Mouse (Mus musculus): Measurements from ENCODE around the gene Nek9. TPM values are rescaled to one million over a fixed set of nuclear protein-coding genes. Genes with fewer than 3 reads are reported as not detected.

Gene Nek9
- polyA plus RNA-seq, 1 experiment from 2014 or later = 6.9 TPM

- H3K27ac ChIP-seq (ENCODE audit: low read length) = peak overlapping the region; percentile 55
- H3K9me3 ChIP-seq (replicated peaks; ENCODE audit: control insufficient read depth, low read length) = no peaks in the 10 kb centered on the region
- H3K9ac ChIP-seq (ENCODE audit: low read depth, low read length) = 0 out of 2 replicates have a peak overlapping the region, but pooled peaks have one; percentile 11
- peak overlapping the region; percentile 73 for H3K4me2 ChIP-seq (ENCODE audit: low read depth, low read length)
- ATAC-seq (ENCODE audit: low read depth) = no peak
- no peaks in the 10 kb centered on the region for H3K27me3 ChIP-seq (ENCODE audit: control insufficient read depth, insufficient read depth, low read depth, low read length)
- peaks cover 11% of the 10 kb centered on the region for H3K36me3 ChIP-seq (ENCODE audit: control insufficient read depth, insufficient read depth)
- peak overlapping the region; percentile 88 for H3K4me3 ChIP-seq (ENCODE audit: low read depth, low read length)
- WGBS (ENCODE audit: insufficient replicate concordance) = 10% methylated on average over 4 of the region's 4 CpGs
- peaks cover 23% of the 10 kb centered on the region for H3K4me1 ChIP-seq (ENCODE audit: control insufficient read depth, low read depth, low read length)
Observed at GRCm38 (mm10) chr12:85339947-85340346, 785 bp upstream of the Nek9 start.

- Histone ChIP-seq H3K4me1 (ENCODE audit: control insufficient read depth, low read depth, low read length) (peaks cover 23% of the 10 kb centered on the region), H3K9me3 (replicated peaks; ENCODE audit: control insufficient read depth, low read length) (no peaks in the 10 kb centered on the region), H3K4me3 (ENCODE audit: low read depth, low read length) (peak overlapping the region; percentile 88), H3K27ac (ENCODE audit: low read length) (peak overlapping the region; percentile 91), H3K36me3 (ENCODE audit: control insufficient read depth, insufficient read depth) (peaks cover 12% of the 10 kb centered on the region), H3K9ac (ENCODE audit: low read depth, low read length) (peak overlapping the region; percentile 91), H3K4me2 (ENCODE audit: low read depth, low read length) (peak overlapping the region; percentile 73), H3K27me3 (ENCODE audit: control insufficient read depth, insufficient read depth, low read depth, low read length) (no peaks in the 10 kb centered on the region)
- peak; percentile 71 for ATAC-seq (ENCODE audit: low read depth)
- under 1% methylated on average over 42 of the region's 42 CpGs for WGBS (ENCODE audit: insufficient replicate concordance)
Observed at GRCm38 (mm10) chr12:85338815-85339214, 347 bp downstream of the Nek9 start.

- Histone ChIP-seq H3K27me3 (ENCODE audit: control insufficient read depth, insufficient read depth, low read depth, low read length) (no peaks in the 10 kb centered on the region), H3K4me1 (ENCODE audit: control insufficient read depth, low read depth, low read length) (peaks cover 23% of the 10 kb centered on the region), H3K36me3 (ENCODE audit: control insufficient read depth, insufficient read depth) (peaks cover 15% of the 10 kb centered on the region), H3K4me2 (ENCODE audit: low read depth, low read length) (peak overlapping the region; percentile 73), H3K9me3 (replicated peaks; ENCODE audit: control insufficient read depth, low read length) (no peaks in the 10 kb centered on the region), H3K9ac (ENCODE audit: low read depth, low read length) (peak overlapping the region; percentile 91; the same call in 1 of the 2 replicates), H3K27ac (ENCODE audit: low read length) (peak overlapping the region; percentile 53), H3K4me3 (ENCODE audit: low read depth, low read length) (peak overlapping the region; percentile 88)
- ATAC-seq (ENCODE audit: low read depth) = peak; percentile 35
- WGBS (ENCODE audit: insufficient replicate concordance) = 38% methylated on average over 6 of the region's 6 CpGs
Observed at GRCm38 (mm10) chr12:85337567-85338311, 1.4 kb downstream of the Nek9 start.

- 76% methylated on average over 7 of the region's 7 CpGs for WGBS (ENCODE audit: insufficient replicate concordance)
- Histone ChIP-seq H3K27ac (ENCODE audit: low read length) (no peak overlapping the region), H3K9ac (ENCODE audit: low read depth, low read length) (no peak overlapping the region), H3K4me2 (ENCODE audit: low read depth, low read length) (no peak overlapping the region), H3K27me3 (ENCODE audit: control insufficient read depth, insufficient read depth, low read depth, low read length) (no peaks in the 10 kb centered on the region), H3K9me3 (replicated peaks; ENCODE audit: control insufficient read depth, low read length) (no peaks in the 10 kb centered on the region), H3K4me1 (ENCODE audit: control insufficient read depth, low read depth, low read length) (no peaks in the 10 kb centered on the region; the same call in 1 of the 2 replicates), H3K4me3 (ENCODE audit: low read depth, low read length) (no peak overlapping the region), H3K36me3 (ENCODE audit: control insufficient read depth, insufficient read depth) (peaks cover 33% of the 10 kb centered on the region)
- peak; percentile 35; the same call in 1 of the 2 replicates for ATAC-seq (ENCODE audit: low read depth)
Observed at GRCm38 (mm10) chr12:85330153-85330552, 9.0 kb downstream of the Nek9 start.

GRCm38 (mm10) chr12:85308651-85309050 is 30.5 kb downstream of the Nek9 start:
- Histone ChIP-seq H3K9ac (ENCODE audit: low read depth, low read length) (no peak overlapping the region), H3K4me3 (ENCODE audit: low read depth, low read length) (no peak overlapping the region), H3K27me3 (ENCODE audit: control insufficient read depth, insufficient read depth, low read depth, low read length) (no peaks in the 10 kb centered on the region), H3K36me3 (ENCODE audit: control insufficient read depth, insufficient read depth) (peaks cover 37% of the 10 kb centered on the region), H3K4me2 (ENCODE audit: low read depth, low read length) (no peak overlapping the region), H3K9me3 (replicated peaks; ENCODE audit: control insufficient read depth, low read length) (no peaks in the 10 kb centered on the region), H3K4me1 (ENCODE audit: control insufficient read depth, low read depth, low read length) (peaks cover 3% of the 10 kb centered on the region), H3K27ac (ENCODE audit: low read length) (no peak overlapping the region)
- ATAC-seq (ENCODE audit: low read depth) = no peak
- 61% methylated on average over 3 of the region's 3 CpGs for WGBS (ENCODE audit: insufficient replicate concordance)

- peak; percentile 59; the same call in 1 of the 2 replicates for ATAC-seq (ENCODE audit: low read depth)
- Histone ChIP-seq H3K27me3 (ENCODE audit: control insufficient read depth, insufficient read depth, low read depth, low read length) (no peaks in the 10 kb centered on the region), H3K4me2 (ENCODE audit: low read depth, low read length) (peak overlapping the region; percentile 54), H3K4me1 (ENCODE audit: control insufficient read depth, low read depth, low read length) (peaks cover 3% of the 10 kb centered on the region), H3K9ac (ENCODE audit: low read depth, low read length) (no peak overlapping the region), H3K9me3 (replicated peaks; ENCODE audit: control insufficient read depth, low read length) (no peaks in the 10 kb centered on the region), H3K4me3 (ENCODE audit: low read depth, low read length) (peak overlapping the region; percentile 42; the same call in 1 of the 2 replicates), H3K36me3 (ENCODE audit: control insufficient read depth, insufficient read depth) (peaks cover 51% of the 10 kb centered on the region), H3K27ac (ENCODE audit: low read length) (no peak overlapping the region)
- 43% methylated on average over 16 of the region's 16 CpGs for WGBS (ENCODE audit: insufficient replicate concordance)
Observed at GRCm38 (mm10) chr12:85305247-85305892, 33.8 kb downstream of the Nek9 start.

GRCm38 (mm10) chr12:85304725-85305124 is 34.4 kb downstream of the Nek9 start:
- no peak overlapping the region for H3K9ac ChIP-seq (ENCODE audit: low read depth, low read length)
- no peak for ATAC-seq (ENCODE audit: low read depth)
- peaks cover 3% of the 10 kb centered on the region for H3K4me1 ChIP-seq (ENCODE audit: control insufficient read depth, low read depth, low read length)
- no peak overlapping the region for H3K4me3 ChIP-seq (ENCODE audit: low read depth, low read length)
- no peaks in the 10 kb centered on the region for H3K27me3 ChIP-seq (ENCODE audit: control insufficient read depth, insufficient read depth, low read depth, low read length)
- 52% methylated on average over 4 of the region's 4 CpGs for WGBS (ENCODE audit: insufficient replicate concordance)
- no peaks in the 10 kb centered on the region for H3K9me3 ChIP-seq (replicated peaks; ENCODE audit: control insufficient read depth, low read length)
- peaks cover 50% of the 10 kb centered on the region for H3K36me3 ChIP-seq (ENCODE audit: control insufficient read depth, insufficient read depth)
- H3K4me2 ChIP-seq (ENCODE audit: low read depth, low read length) = peak overlapping the region; percentile 54; the same call in 1 of the 2 replicates
- H3K27ac ChIP-seq (ENCODE audit: low read length) = no peak overlapping the region

- no peak for ATAC-seq (ENCODE audit: low read depth)
- no peak overlapping the region for H3K27ac ChIP-seq (ENCODE audit: low read length)
- H3K27me3 ChIP-seq (ENCODE audit: control insufficient read depth, insufficient read depth, low read depth, low read length) = no peaks in the 10 kb centered on the region
- H3K9me3 ChIP-seq (replicated peaks; ENCODE audit: control insufficient read depth, low read length) = no peaks in the 10 kb centered on the region
- H3K9ac ChIP-seq (ENCODE audit: low read depth, low read length) = no peak overlapping the region
- no peak overlapping the region for H3K4me3 ChIP-seq (ENCODE audit: low read depth, low read length)
- H3K4me2 ChIP-seq (ENCODE audit: low read depth, low read length) = no peak overlapping the region
- H3K36me3 ChIP-seq (ENCODE audit: control insufficient read depth, insufficient read depth) = peaks cover 46% of the 10 kb centered on the region
- WGBS (ENCODE audit: insufficient replicate concordance) = 71% methylated on average over 2 of the region's 2 CpGs
- peaks cover 3% of the 10 kb centered on the region for H3K4me1 ChIP-seq (ENCODE audit: control insufficient read depth, low read depth, low read length)
Observed at GRCm38 (mm10) chr12:85303256-85303655, 35.9 kb downstream of the Nek9 start.

- H3K4me2 ChIP-seq (ENCODE audit: low read depth, low read length) = no peak overlapping the region
Observed at GRCm38 (mm10) chr12:85298835-85299180, 40.4 kb downstream of the Nek9 start.

More at GRCm38 (mm10) chr12:85298835-85299180, 40.4 kb downstream of the Nek9 start:
- Histone ChIP-seq H3K9ac (ENCODE audit: low read depth, low read length) (no peak overlapping the region), H3K4me3 (ENCODE audit: low read depth, low read length) (no peak overlapping the region), H3K36me3 (ENCODE audit: control insufficient read depth, insufficient read depth) (peaks cover 25% of the 10 kb centered on the region), H3K4me1 (ENCODE audit: control insufficient read depth, low read depth, low read length) (no peaks in the 10 kb centered on the region), H3K9me3 (replicated peaks; ENCODE audit: control insufficient read depth, low read length) (no peaks in the 10 kb centered on the region), H3K27me3 (ENCODE audit: control insufficient read depth, insufficient read depth, low read depth, low read length) (no peaks in the 10 kb centered on the region), H3K27ac (ENCODE audit: low read length) (no peak overlapping the region)
- no peak for ATAC-seq (ENCODE audit: low read depth)
- 68% methylated on average over 1 of the region's 1 CpGs for WGBS (ENCODE audit: insufficient replicate concordance)
